Mouse (Mus musculus): Measurements from ENCODE around the gene Tescl. TPM values are rescaled to one million over a fixed set of nuclear protein-coding genes. Genes with fewer than 3 reads are reported as not detected.

The Tescl gene
- polyA plus RNA-seq, 1 experiment from 2014 or later: 0.26 TPM

DNA sequence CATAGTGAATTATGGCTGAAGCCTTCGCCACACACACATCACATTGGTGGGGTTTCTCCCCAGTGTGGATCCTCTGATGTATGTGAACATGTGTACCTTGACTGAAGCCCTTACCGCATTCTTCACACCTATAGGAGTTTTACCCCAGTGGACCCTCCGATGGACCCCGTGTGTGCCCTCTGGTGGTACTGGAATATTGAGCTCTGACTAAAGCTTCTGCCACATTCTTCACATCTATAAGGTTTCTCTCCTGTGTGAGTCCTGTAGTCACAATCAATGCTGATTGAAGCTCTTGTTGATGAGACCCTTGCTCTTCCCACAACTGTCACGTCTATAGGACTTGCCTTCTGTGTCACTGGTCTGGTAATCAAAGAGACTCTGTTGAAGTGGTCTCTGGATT lies 46.1 kb downstream of the Tescl start:
- Histone ChIP-seq H3K27ac (ENCODE audit: low read depth, low read length) (no peak overlapping the region), H3K27me3 (ENCODE audit: control insufficient read depth, insufficient read depth, low read length) (no peaks in the 10 kb centered on the region), H3K36me3 (ENCODE audit: control insufficient read depth, insufficient read depth, low read length) (peaks cover 31% of the 10 kb centered on the region), H3K4me2 (replicated peaks; ENCODE audit: low read depth, low read length) (no peak overlapping the region), H3K4me1 (ENCODE audit: control insufficient read depth, insufficient read depth, low read length) (no peaks in the 10 kb centered on the region), H3K9me3 (ENCODE audit: control insufficient read depth, low read length) (no peaks in the 10 kb centered on the region), H3K4me3 (ENCODE audit: low read length) (no peak overlapping the region), H3K9ac (ENCODE audit: low read depth, low read length) (no peak overlapping the region)
- no peak for ATAC-seq (ENCODE audit: low FRiP score, low TSS enrichment)
- 82% methylated on average over 5 of the region's 5 CpGs for WGBS

DNA sequence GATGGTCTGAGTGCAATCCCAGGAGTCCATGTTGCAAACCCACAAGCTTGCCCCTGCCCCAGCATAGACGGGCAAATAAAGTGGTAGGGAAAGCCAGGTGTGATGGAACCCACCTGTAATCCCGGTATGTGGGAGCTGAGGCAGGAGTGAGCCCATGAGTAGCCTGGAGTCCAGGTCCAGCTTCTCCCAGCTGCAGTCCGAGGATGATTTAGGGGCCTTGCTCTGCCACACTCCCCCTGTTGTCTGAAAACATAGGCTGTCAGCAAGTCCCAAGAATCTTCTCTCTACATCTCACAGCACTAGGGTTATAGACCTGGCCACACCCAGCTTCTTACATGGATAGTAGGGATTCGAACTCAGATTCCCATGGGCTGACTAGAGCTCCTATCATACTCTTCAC lies 46.8 kb downstream of the Tescl start:
- Histone ChIP-seq H3K4me3 (ENCODE audit: low read length) (no peak overlapping the region), H3K9me3 (ENCODE audit: control insufficient read depth, low read length) (no peaks in the 10 kb centered on the region), H3K4me2 (replicated peaks; ENCODE audit: low read depth, low read length) (no peak overlapping the region), H3K27ac (ENCODE audit: low read depth, low read length) (no peak overlapping the region), H3K4me1 (ENCODE audit: control insufficient read depth, insufficient read depth, low read length) (no peaks in the 10 kb centered on the region), H3K27me3 (ENCODE audit: control insufficient read depth, insufficient read depth, low read length) (no peaks in the 10 kb centered on the region), H3K36me3 (ENCODE audit: control insufficient read depth, insufficient read depth, low read length) (peaks cover 23% of the 10 kb centered on the region), H3K9ac (ENCODE audit: low read depth, low read length) (no peak overlapping the region)
- no peak for ATAC-seq (ENCODE audit: low FRiP score, low TSS enrichment)
- WGBS: 68% methylated on average over 4 of the region's 4 CpGs

DNA sequence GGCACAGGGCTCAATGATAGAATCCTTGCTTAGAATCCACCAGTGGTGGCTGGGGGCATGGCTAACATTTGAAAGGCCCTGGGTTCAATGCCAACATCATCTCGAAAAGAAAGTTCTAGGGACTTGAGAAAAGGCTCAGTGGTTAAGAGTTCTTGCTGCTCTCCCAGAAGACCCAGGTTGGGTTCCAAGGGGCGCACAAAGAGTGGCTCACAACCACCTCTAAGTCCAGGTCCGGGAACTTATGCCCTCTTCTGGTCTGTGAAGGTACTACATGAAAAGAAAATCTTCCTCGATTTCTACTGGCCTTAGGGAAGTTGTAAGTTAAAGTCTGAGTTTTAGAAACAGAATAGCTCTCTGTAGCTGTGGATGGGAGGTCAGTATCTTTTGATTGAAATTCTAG lies 47.6 kb downstream of the Tescl start:
- H3K4me2 ChIP-seq (replicated peaks; ENCODE audit: low read depth, low read length): no peak overlapping the region
- H3K36me3 ChIP-seq (ENCODE audit: control insufficient read depth, insufficient read depth, low read length): peaks cover 15% of the 10 kb centered on the region
- no peaks in the 10 kb centered on the region for H3K9me3 ChIP-seq (ENCODE audit: control insufficient read depth, low read length)
- H3K4me3 ChIP-seq (ENCODE audit: low read length): no peak overlapping the region
- no peak for ATAC-seq (ENCODE audit: low FRiP score, low TSS enrichment)
- H3K4me1 ChIP-seq (ENCODE audit: control insufficient read depth, insufficient read depth, low read length): no peaks in the 10 kb centered on the region
- WGBS: 47% methylated on average over 4 of the region's 4 CpGs
- H3K27me3 ChIP-seq (ENCODE audit: control insufficient read depth, insufficient read depth, low read length): no peaks in the 10 kb centered on the region
- no peak overlapping the region for H3K27ac ChIP-seq (ENCODE audit: low read depth, low read length)
- H3K9ac ChIP-seq (ENCODE audit: low read depth, low read length): no peak overlapping the region

Small RNA genes lying within 50 kb of the gene (microRNA-seq; reads per million reads assigned to microRNA genes)
- gene Gm27592: not detected

Other genes starting within 250 kb of the Tescl start
- 4.0 and 5.3 TPM in 2 replicates for gene Zfp112, start 221.6 kb downstream of the Tescl start, polyA plus RNA-seq (2014; fragmentation: Nextera tagmentation; extraction: Ambion mirVana)
- gene Zfp235, start 199.8 kb downstream of the Tescl start, polyA plus RNA-seq (2014; fragmentation: Nextera tagmentation; extraction: Ambion mirVana): 14.8 and 16.8 TPM in 2 replicates
- 4.1 and 6.1 TPM in 2 replicates for gene Zfp114, start 158.9 kb downstream of the Tescl start, polyA plus RNA-seq (2014; fragmentation: Nextera tagmentation; extraction: Ambion mirVana)
- 6.8 and 12.0 TPM in 2 replicates for gene Zfp111, start 122.5 kb downstream of the Tescl start, polyA plus RNA-seq (2014; fragmentation: Nextera tagmentation; extraction: Ambion mirVana)
- 1.7 and 5.0 TPM in 2 replicates for gene Zfp109, start 96.4 kb downstream of the Tescl start, polyA plus RNA-seq (2014; fragmentation: Nextera tagmentation; extraction: Ambion mirVana)
- gene Zfp108, start 79.1 kb downstream of the Tescl start, polyA plus RNA-seq (2014; fragmentation: Nextera tagmentation; extraction: Ambion mirVana): 1.6 and 3.5 TPM in 2 replicates
- gene Zfp93, start 63.5 kb downstream of the Tescl start, polyA plus RNA-seq (2014; fragmentation: Nextera tagmentation; extraction: Ambion mirVana): 6.3 and 11.8 TPM in 2 replicates
- gene Zfp61, start 32.7 kb downstream of the Tescl start, polyA plus RNA-seq (2014; fragmentation: Nextera tagmentation; extraction: Ambion mirVana): 31.3 and 39.5 TPM in 2 replicates
- 9.6 and 10.3 TPM in 2 replicates for gene Zfp94, start 17.3 kb downstream of the Tescl start, polyA plus RNA-seq (2014; fragmentation: Nextera tagmentation; extraction: Ambion mirVana)
- not detected in 2 replicates for gene Lypd5, start 15.3 kb upstream of the Tescl start, polyA plus RNA-seq (2014; fragmentation: Nextera tagmentation; extraction: Ambion mirVana)
- gene Kcnn4, start 36.3 kb upstream of the Tescl start, polyA plus RNA-seq (2014; fragmentation: Nextera tagmentation; extraction: Ambion mirVana): 2.6 and 3.3 TPM in 2 replicates
- gene Smg9, start 65.7 kb upstream of the Tescl start, polyA plus RNA-seq (2014; fragmentation: Nextera tagmentation; extraction: Ambion mirVana): 25.0 and 32.3 TPM in 2 replicates
- gene Irgc1, start 118.4 kb upstream of the Tescl start, polyA plus RNA-seq (2014; fragmentation: Nextera tagmentation; extraction: Ambion mirVana): not detected in 2 replicates
- 14.1 TPM in 2 replicates for gene Plaur, start 128.5 kb upstream of the Tescl start, polyA plus RNA-seq (2014; fragmentation: Nextera tagmentation; extraction: Ambion mirVana)
- gene Cadm4, start 148.1 kb upstream of the Tescl start, polyA plus RNA-seq (2014; fragmentation: Nextera tagmentation; extraction: Ambion mirVana): 1.5 and 5.9 TPM in 2 replicates
- 54.5 and 70.3 TPM in 2 replicates for gene Zfp428, start 173.1 kb upstream of the Tescl start, polyA plus RNA-seq (2014; fragmentation: Nextera tagmentation; extraction: Ambion mirVana)
- 0.17 and 0.61 TPM in 2 replicates for gene AC161166.1, start 178.5 kb upstream of the Tescl start, polyA plus RNA-seq (2014; fragmentation: Nextera tagmentation; extraction: Ambion mirVana)
- gene Irgq, start 196.8 kb upstream of the Tescl start, polyA plus RNA-seq (2014; fragmentation: Nextera tagmentation; extraction: Ambion mirVana): 5.0 and 9.5 TPM in 2 replicates
- gene Pinlyp, start 212.2 kb upstream of the Tescl start, polyA plus RNA-seq (2014; fragmentation: Nextera tagmentation; extraction: Ambion mirVana): 0.43 TPM in 1 of 2 replicates, not detected in the other
- 109 and 136 TPM in 2 replicates for gene Xrcc1, start 212.4 kb upstream of the Tescl start, polyA plus RNA-seq (2014; fragmentation: Nextera tagmentation; extraction: Ambion mirVana)

Data from kidney, embryonic 14.5 days (tissue).